Mouse (Mus musculus): ENCODE data around the gene B230217C12Rik. TPM values are rescaled to one million over a fixed set of nuclear protein-coding genes. Genes with fewer than 3 reads are reported as not detected.

B230217C12Rik gene
- 1 to 10 TPM in 1 of 2 experiments, under 1 TPM in 1; 1.00 to 1.4 TPM for total RNA-seq (2021)

- intact Hi-C loops (cut with DNase I), result loop anchor here (2.0 to 5.0 kb wide), 2 partner anchors 16 to 42 kb away; partner anchors contain the start of gene Fbxo47
- peak in 1 of 2 experiments; percentile 43 for DNase-seq
These were observed at the start of gene B230217C12Rik for GRCm38 (mm10) chr11:97840539-97840954. Gene B230217C12Rik, plus strand, starts transcription at chr11:97840780.

- DNase-seq, result peak in 1 of 2 experiments; percentile 41
- intact Hi-C loops (cut with DNase I), result loop anchor here (1.0 to 10.0 kb wide), 3 partner anchors 91 to 412 kb away; partner anchors contain the start of genes Cdk12 and Fbxo47
These were observed 47.4 kb upstream of the B230217C12Rik start for GRCm38 (mm10) chr11:97793165-97793564.

- intact Hi-C loops (cut with DNase I), result loop anchor here (10.0 kb wide), 1 partner anchor 408 kb away; the partner anchor contains the start of gene Cdk12
These were observed 43.7 kb upstream of the B230217C12Rik start for GRCm38 (mm10) chr11:97796910-97797309.

DNA sequence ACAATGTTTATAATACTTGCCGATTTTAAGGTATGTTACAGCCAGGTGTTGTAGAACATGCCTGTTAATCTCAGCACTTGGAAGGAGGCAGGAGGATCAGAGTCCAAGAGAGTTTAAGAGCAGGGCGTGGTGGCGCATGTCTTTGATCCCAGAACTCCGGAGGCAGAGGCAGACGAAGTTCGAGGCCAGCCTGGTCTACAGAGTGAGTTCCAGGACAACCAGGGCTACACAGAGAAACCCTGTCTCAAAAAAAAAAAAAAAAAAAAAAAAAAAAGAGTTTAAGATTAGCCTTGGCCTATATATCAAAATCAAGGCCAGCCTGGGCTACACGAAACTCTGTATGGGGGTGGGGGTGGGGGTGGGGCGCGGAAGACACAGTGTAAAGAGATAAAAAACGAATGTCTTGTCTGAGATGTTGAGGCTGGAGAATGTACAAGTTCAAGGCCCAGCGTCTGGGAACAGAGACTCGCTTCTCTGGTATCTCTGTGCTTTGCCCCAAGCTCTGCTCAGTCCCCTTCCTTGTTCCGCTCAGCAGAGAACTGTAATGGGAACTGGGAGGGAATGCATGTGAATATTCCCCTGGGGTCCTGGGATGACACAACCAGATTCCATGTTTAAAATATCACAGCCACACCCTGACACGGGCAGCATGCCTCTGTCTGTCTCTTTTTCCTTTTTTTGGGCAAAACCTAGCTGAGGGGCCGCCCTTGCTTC, 43.1 kb upstream of the B230217C12Rik start:
- intact Hi-C loops (cut with DNase I), result loop anchor here (1.0 to 10.0 kb wide), 3 partner anchors 44 to 407 kb away; partner anchors contain the start of gene Cdk12
- no peak for DNase-seq

More at GRCm38 (mm10) chr11:97796910-97797309, 43.7 kb upstream of the B230217C12Rik start:
- peak; percentile 74 to 78 for DNase-seq

DNA sequence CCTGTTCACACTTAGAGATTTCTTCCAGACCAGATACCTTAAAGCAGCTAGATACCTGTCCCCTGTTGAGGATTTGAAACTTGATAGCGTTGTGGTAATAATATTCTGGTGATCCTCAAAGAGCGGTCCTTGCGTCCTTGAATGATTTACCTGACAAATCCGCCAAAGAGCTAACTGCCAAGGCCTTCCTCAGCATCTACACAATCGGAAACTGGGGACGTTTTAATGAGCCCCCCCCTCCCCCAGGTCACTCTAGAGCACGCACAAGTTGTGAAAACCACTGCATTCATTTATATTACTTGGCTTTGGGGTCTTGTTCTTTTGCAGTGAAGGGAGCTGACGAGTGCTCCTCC, 42.5 kb upstream of the B230217C12Rik start:
- no peak for DNase-seq
- intact Hi-C loops (cut with DNase I), result loop anchor here (1.0 to 10.0 kb wide), 3 partner anchors 43 to 407 kb away; partner anchors contain the start of gene Cdk12

GRCm38 (mm10) chr11:97798782-97799145, 41.8 kb upstream of the B230217C12Rik start, which contains the start of gene Lasp1:
Gene Lasp1, plus strand, starts transcription at chr11:97799000.
- intact Hi-C loops (cut with DNase I), result loop anchor here (1.0 to 10.0 kb wide), 3 partner anchors 43 to 406 kb away; partner anchors contain the start of gene Cdk12

DNA sequence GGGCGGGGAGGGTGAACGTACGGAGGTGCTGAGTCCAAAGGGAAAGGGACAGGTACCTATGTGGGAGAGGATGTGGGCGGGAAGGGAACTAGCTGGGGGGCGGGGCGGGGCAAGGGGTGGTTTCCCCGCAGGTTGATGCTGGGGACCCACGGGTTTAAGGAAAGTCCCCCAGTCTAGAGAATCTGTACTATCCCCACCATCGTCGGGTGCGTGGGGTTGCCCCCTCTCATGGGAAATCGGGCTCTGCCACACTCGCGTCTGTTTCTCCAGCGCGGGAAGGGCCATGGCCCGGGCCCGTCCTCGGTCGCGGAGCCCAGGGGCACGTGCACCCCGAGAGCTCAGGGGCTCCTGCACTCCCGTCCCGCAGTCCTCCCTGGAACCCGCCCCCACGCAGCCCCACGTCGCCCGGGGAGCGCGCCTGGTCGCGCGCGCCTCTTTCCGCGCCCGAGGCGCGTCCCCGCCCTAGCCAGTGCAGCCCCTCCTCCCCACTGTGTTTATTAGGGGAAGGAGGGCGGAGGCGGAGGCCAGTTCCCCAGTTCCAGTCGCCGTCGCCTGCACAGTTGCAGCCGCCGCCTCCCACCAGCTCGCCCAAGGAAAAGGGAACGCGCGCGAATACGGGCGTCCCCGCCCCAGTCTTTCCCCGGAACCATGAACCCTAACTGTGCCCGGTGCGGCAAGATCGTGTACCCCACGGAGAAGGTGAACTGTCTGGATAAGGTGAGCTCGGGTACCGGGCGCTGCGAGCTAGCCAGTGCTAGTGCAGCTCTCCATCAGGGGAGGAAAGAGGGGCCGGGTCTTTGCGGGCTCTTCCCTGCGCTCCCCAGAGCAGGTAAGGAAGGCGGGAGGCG, 41.2 kb upstream of the B230217C12Rik start:
- peak; percentile 85 to 92 for DNase-seq
- intact Hi-C loops (cut with DNase I), result loop anchor here (10.0 kb wide), 1 partner anchor 405 kb away; the partner anchor contains the start of gene Cdk12

More at GRCm38 (mm10) chr11:97798782-97799145, 41.8 kb upstream of the B230217C12Rik start, which contains the start of gene Lasp1:
- peak; percentile 87 to 92 for DNase-seq

DNA sequence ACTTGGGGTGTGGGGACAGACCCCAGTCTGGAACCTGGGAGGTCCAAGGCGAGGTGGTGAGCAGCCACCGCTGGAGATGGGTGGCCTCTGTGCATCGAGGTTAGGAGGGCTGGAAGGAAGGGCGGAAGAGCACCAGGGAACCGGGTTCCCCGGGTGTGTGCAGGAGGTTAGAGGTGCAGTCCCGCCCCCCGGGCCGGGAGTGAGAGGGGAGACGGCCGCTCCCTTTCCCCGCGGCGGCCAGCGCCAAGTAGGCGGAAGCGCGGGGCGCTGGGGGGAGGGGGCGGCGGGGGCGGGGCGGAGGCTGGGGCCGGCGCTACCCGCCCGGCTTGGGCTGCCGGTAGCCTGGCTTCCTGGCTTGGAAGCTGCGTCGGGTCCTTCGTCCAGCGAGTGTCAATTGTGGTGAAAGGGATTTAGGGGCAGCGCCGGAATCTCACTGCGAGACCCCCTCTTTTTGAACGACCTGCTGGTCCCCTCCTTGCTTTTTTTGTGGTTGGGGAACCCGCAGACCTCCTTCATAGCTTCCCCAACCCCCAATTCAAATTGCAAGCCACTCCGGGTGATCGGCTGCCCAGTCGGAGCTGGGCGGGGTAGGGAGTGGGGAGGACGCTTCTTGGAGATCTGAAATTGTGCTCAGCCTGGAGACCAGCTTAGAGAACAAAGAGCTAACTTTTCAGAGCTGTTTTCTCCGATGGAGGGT, 40.4 kb upstream of the B230217C12Rik start:
- intact Hi-C loops (cut with DNase I), result loop anchor here (2.0 to 10.0 kb wide), 2 partner anchors 23 to 405 kb away; partner anchors contain the start of gene Cdk12
- peak; percentile 75 to 84 for DNase-seq

GRCm38 (mm10) chr11:97800691-97801408, 39.7 kb upstream of the B230217C12Rik start:
- peak in 1 of 2 experiments; percentile 26 for DNase-seq
- intact Hi-C loops (cut with DNase I), result loop anchor here (2.0 kb wide), 1 partner anchor 22 kb away; no protein-coding TSS in a partner anchor

DNA sequence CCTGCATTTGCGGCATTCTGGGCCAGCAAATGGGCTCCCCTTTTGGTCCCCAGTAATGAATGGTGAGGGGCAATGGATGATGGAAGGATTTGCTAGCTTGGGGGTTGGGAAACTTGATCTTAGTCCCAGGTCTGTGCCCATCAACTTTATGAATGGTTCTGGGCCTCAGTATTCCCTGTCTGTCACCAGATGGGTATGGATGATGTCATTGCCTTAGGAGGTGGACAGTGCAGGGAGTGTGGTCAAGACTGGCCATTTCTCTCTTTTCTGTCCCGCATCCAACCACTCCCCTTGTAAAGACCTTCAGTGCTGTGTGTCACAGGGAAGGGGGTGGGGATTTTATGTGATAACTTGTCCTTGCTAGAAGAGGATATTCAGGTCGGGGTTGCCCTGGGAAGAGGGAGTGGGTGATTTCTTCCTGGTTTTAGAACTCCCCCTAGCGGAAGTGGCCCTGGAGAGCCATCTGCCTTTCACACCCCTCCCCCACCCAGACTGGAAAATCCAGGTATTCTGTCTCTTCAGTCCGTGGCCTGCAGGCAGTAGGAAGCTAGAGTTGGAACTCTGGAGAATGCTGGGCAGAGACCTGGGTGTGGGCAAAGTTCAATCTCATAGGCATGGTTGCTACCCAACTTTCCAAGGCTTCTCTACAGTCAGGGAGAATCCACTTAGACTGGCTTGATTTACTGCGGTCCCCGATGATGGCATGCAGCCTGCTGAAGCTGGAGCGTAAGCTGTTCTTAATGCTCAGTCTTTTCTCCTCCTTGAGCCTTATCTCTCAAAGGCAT, 39.0 kb upstream of the B230217C12Rik start:
- peak in 1 of 2 experiments; percentile 26 for DNase-seq

GRCm38 (mm10) chr11:97802194-97802470, 38.4 kb upstream of the B230217C12Rik start:
- intact Hi-C loops (cut with DNase I), result no loop called here
- no peak for DNase-seq

More for the DNA sequence above, 39.0 kb upstream of the B230217C12Rik start:
- intact Hi-C loops (cut with DNase I), result loop anchor here (2.0 kb wide), 1 partner anchor 21 kb away; no protein-coding TSS in a partner anchor

DNA sequence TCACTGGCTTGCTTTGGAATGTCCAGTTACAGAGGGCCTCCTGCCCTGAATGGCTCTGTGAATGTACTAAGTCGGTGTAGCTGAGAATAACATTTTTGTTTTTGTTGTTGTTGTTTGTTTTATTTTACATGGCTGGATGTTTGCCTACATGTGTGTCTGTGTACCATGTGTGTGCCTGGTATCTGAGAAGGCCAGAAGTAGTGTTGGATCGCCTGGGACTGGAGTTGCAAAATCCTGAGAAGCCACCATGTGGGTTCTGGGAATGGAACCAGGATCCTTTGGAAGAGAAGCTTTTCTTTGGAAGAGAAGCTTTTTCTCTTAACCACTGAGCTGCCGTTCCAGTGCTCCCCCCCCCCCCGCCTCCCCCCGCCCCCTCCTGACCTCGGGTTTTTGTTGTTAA, 38.1 kb upstream of the B230217C12Rik start:
- no peak for DNase-seq
- intact Hi-C loops (cut with DNase I), result no loop called here

GRCm38 (mm10) chr11:97803847-97804246, 36.7 kb upstream of the B230217C12Rik start:
- DNase-seq, result no peak
- intact Hi-C loops (cut with DNase I), result no loop called here

- DNase-seq, result no peak
These were observed 35.5 kb upstream of the B230217C12Rik start for GRCm38 (mm10) chr11:97804841-97805661.

GRCm38 (mm10) chr11:97805662-97806612, 34.6 kb upstream of the B230217C12Rik start:
- DNase-seq, result no peak

More at GRCm38 (mm10) chr11:97804841-97805661, 35.5 kb upstream of the B230217C12Rik start:
- intact Hi-C loops (cut with DNase I), result no loop called here

DNA sequence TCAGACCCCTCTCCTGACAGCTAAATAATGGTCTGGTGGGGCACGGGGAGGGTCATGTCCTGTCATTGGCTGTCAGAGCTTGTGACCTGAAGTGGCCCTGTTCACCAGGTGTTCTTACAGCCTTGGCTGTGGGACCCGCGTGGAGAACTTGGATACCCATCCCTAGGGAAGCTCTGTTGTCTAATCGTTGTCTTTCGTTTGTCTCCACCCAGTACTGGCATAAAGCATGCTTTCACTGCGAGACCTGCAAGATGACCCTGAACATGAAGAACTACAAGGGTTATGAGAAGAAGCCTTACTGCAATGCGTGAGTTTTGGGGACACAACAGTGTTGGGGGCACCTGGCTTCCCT, 34.0 kb upstream of the B230217C12Rik start:
- intact Hi-C loops (cut with DNase I), result no loop called here
- DNase-seq, result no peak

More at GRCm38 (mm10) chr11:97805662-97806612, 34.6 kb upstream of the B230217C12Rik start:
- intact Hi-C loops (cut with DNase I), result no loop called here

Data from heart, postnatal 36 days (tissue).